Mouse (Mus musculus) heart, adult 2 months (tissue): ENCODE data around the gene Treml1.

Experiments used
- CTCF ChIP-seq: fragments of 200-600 bp; IDR thresholded peaks from 2 replicates; pipeline ENCODE4 v1.8.1; 2022; ENCODE audit warnings: antibody characterized with exemption, mild to moderate bottlenecking, moderate library complexity
- EP300 ChIP-seq: fragments of 200-500 bp; IDR thresholded peaks from 2 replicates; pipeline ENCODE4 v1.6.1; 2011; ENCODE audit warnings: low read depth, low read length, control low read depth; ENCODE audit not compliant: insufficient read depth
- POLR2A ChIP-seq: fragments of 200-500 bp; IDR thresholded peaks from 2 replicates; pipeline ENCODE4 v1.6.1; 2011; ENCODE audit warnings: mild to moderate bottlenecking, low read depth, low read length, control low read depth; ENCODE audit not compliant: insufficient read depth

GRCm38 (mm10) chr17:48325093-48325492 is 34.6 kb upstream of the Treml1 start:
- no peak for TF ChIP-seq CTCF
- no peak for TF ChIP-seq POLR2A
- TF ChIP-seq EP300, result no peak
